Mouse (Mus musculus) ovary, postnatal 10 days (tissue): Measurements from ENCODE around the gene Adamts14.

Experiments used
- DNase-seq: peaks from one replicate; pipeline ENCODE4 v3.0.0; 2022; ENCODE audit warnings: low spot score

Gene Adamts14

GRCm38 (mm10) chr10:61231756-61232155 lies 41.5 kb downstream of the Adamts14 start:
- no peak for DNase-seq

GRCm38 (mm10) chr10:61226784-61227396 lies 46.3 kb downstream of the Adamts14 start:
- no peak for DNase-seq

GRCm38 (mm10) chr10:61225694-61226093 lies 47.5 kb downstream of the Adamts14 start:
- no peak for DNase-seq

GRCm38 (mm10) chr10:61219318-61219717 lies 53.9 kb downstream of the Adamts14 start:
- DNase-seq = no peak

- no peak for DNase-seq
Observed at GRCm38 (mm10) chr10:61216163-61216562, 57.1 kb downstream of the Adamts14 start.

GRCm38 (mm10) chr10:61215658-61216057 lies 57.6 kb downstream of the Adamts14 start:
- no peak for DNase-seq

GRCm38 (mm10) chr10:61212817-61213216 lies 60.4 kb downstream of the Adamts14 start:
- no peak for DNase-seq

GRCm38 (mm10) chr10:61211743-61212142 lies 61.5 kb downstream of the Adamts14 start:
- no peak for DNase-seq

- no peak for DNase-seq
Observed at GRCm38 (mm10) chr10:61211105-61211504, 62.1 kb downstream of the Adamts14 start.

- DNase-seq = no peak
Observed at GRCm38 (mm10) chr10:61208114-61208684, 65.0 kb downstream of the Adamts14 start.

- no peak for DNase-seq
Observed at GRCm38 (mm10) chr10:61203930-61204329, 69.3 kb downstream of the Adamts14 start.

GRCm38 (mm10) chr10:61201596-61202318 lies 71.5 kb downstream of the Adamts14 start:
- no peak for DNase-seq

- no peak for DNase-seq
Observed at GRCm38 (mm10) chr10:61200998-61201397, 72.2 kb downstream of the Adamts14 start.

- no peak for DNase-seq
Observed at GRCm38 (mm10) chr10:61200232-61200820, 72.9 kb downstream of the Adamts14 start.

- peak; percentile 38 for DNase-seq
Observed at GRCm38 (mm10) chr10:61199566-61200213, 73.5 kb downstream of the Adamts14 start.

GRCm38 (mm10) chr10:61195718-61196291 lies 77.4 kb downstream of the Adamts14 start:
- no peak for DNase-seq

GRCm38 (mm10) chr10:61195216-61195615 lies 78.0 kb downstream of the Adamts14 start:
- no peak for DNase-seq

GRCm38 (mm10) chr10:61194611-61195010 lies 78.6 kb downstream of the Adamts14 start:
- DNase-seq = no peak

- no peak for DNase-seq
Observed at GRCm38 (mm10) chr10:61188010-61188409, 85.2 kb downstream of the Adamts14 start.

- DNase-seq = no peak
Observed at GRCm38 (mm10) chr10:61187001-61187400, 86.2 kb downstream of the Adamts14 start.

- DNase-seq = no peak
Observed at GRCm38 (mm10) chr10:61179927-61180326, 93.3 kb downstream of the Adamts14 start.

GRCm38 (mm10) chr10:61178687-61179086 lies 94.6 kb downstream of the Adamts14 start:
- no peak for DNase-seq
